Comparison of ENCODE assay signal across 9 mouse cellular contexts in the genomic region with DNA sequence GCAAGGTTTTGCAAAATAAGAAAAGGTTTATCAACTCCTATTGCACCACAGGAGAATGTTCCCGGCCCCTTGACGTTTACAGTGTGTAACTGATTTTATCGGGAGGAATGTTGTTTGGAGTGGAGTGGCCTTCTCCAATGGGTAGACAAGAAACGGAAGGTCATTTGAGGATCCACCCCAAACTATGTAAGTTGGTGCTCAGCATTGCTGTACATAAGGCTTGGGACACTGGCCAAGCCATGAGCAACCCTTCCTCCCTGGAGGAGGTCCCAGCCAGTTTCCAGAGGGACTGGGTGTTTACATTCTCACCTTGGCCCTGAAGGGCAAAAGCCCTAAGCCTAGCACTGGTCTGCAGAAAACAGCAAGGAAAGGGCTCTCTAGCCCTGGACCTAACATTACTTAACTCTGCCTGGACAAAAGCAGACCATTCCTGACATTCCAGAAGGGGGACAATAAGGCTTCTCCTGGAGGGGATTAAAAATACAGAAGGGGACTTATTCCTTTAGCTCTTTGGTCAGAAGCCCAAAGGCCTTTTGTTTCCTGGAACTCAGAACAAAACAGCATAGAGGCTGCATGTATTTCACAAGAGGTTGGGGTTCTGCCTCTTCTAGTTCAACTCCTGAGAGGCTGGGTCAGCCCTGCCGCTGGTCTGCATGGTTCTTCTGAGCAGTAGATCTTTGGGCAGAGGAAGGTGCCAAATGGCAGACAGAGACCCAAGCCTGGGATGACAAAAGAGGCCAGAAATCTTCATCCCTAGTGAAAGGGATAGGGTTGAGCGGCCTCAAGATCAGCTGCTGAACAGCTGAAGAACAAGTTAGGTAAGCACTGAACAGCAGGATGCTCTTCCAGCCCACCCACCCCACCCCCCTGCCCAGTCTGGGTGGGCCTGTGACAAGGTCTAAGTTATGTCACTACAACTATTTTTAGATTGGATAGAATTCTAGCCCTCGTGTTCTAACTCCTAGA. TPM values are rescaled to one million over a fixed set of nuclear protein-coding genes. Genes with fewer than 3 reads are reported as not detected.
A peak's percentile ranks its signal among the peaks of the same experiment; 100 is the strongest.
DNase-seq lines count a peak whose midpoint lies in the region; ATAC-seq and TF ChIP-seq lines count a peak whose summit lies in the region.
"Had no signal": no experiment of that assay in that cellular context is flagged by ENCODE, and none has a peak within 500 bp of the region (broad histone marks: within the 10 kb centered on the region; RNA-seq: fewer than 3 reads in every experiment).

No protein-coding gene starts in this region.

- peak overlapping the region; percentile 51; the same call in 1 of the 2 replicates for H3K27ac ChIP-seq in layer of hippocampus, adult 2 months
- no peak overlapping the region for H3K27ac ChIP-seq in limb, embryonic 10.5 days
- no peak overlapping the region for H3K27ac ChIP-seq in hindbrain, embryonic 14.5 days
- H3K27ac ChIP-seq in thymus, adult 2 months (ENCODE audit: control insufficient read depth, insufficient read depth, low read length), result no peak overlapping the region
- H3K27ac ChIP-seq: liver, embryonic 13.5 days had no signal

- no peaks in the 10 kb centered on the region for H3K27me3 ChIP-seq in limb, embryonic 10.5 days (ENCODE audit: low read depth, poor library complexity, severe bottlenecking)
- no peaks in the 10 kb centered on the region for H3K27me3 ChIP-seq in hindbrain, embryonic 14.5 days (ENCODE audit: control insufficient read depth, insufficient read depth, low read length)
- H3K27me3 ChIP-seq in thymus, adult 2 months (ENCODE audit: control insufficient read depth, insufficient read depth, low read length), result no peaks in the 10 kb centered on the region
- H3K27me3 ChIP-seq: liver, embryonic 13.5 days had no signal

- H3K4me1 ChIP-seq in limb, embryonic 10.5 days, result peaks cover 5% of the 10 kb centered on the region
- peaks cover 6% of the 10 kb centered on the region; the same call in 1 of the 2 replicates for H3K4me1 ChIP-seq in hindbrain, embryonic 14.5 days (replicated peaks; ENCODE audit: control insufficient read depth, insufficient read depth, low read length)
- H3K4me1 ChIP-seq in thymus, adult 2 months (replicated peaks; ENCODE audit: control insufficient read depth, insufficient read depth, low read length), result no peaks in the 10 kb centered on the region
- H3K4me1 ChIP-seq: liver, embryonic 13.5 days had no signal

- no peak overlapping the region for H3K4me3 ChIP-seq in layer of hippocampus, adult 2 months
- no peak overlapping the region for H3K4me3 ChIP-seq in limb, embryonic 10.5 days
- no peak overlapping the region for H3K4me3 ChIP-seq in hindbrain, embryonic 14.5 days (replicated peaks; ENCODE audit: low read length)
- H3K4me3 ChIP-seq in thymus, adult 2 months (ENCODE audit: control insufficient read depth, insufficient read depth, low read length), result no peak overlapping the region
- H3K4me3 ChIP-seq: liver, embryonic 13.5 days had no signal

- TF ChIP-seq POLR2A in thymus, adult 2 months (IDR thresholded peaks at IDR 0.05; ENCODE audit: control insufficient read depth, extremely low read depth, insufficient read depth, low read length, poor library complexity), result no peak

- no peak overlapping the region for H3K4me2 ChIP-seq in hindbrain, embryonic 14.5 days (replicated peaks)
- H3K4me2 ChIP-seq: liver, embryonic 13.5 days had no signal

- H3K9me3 ChIP-seq in limb, embryonic 10.5 days (replicated peaks), result no peaks in the 10 kb centered on the region
- H3K9me3 ChIP-seq in hindbrain, embryonic 14.5 days (ENCODE audit: control insufficient read depth, low read length), result no peaks in the 10 kb centered on the region
- H3K9me3 ChIP-seq: liver, embryonic 13.5 days had no signal

- H3K36me3 ChIP-seq in limb, embryonic 10.5 days, result no peaks in the 10 kb centered on the region
- no peaks in the 10 kb centered on the region for H3K36me3 ChIP-seq in hindbrain, embryonic 14.5 days (replicated peaks; ENCODE audit: control insufficient read depth, insufficient read depth)
- no peaks in the 10 kb centered on the region for H3K36me3 ChIP-seq in thymus, adult 2 months (ENCODE audit: control insufficient read depth, insufficient read depth, low read length)
- H3K36me3 ChIP-seq: liver, embryonic 13.5 days had no signal

- no peak for DNase-seq in layer of hippocampus, adult 2 months (ENCODE audit: low spot score in 2 of 2)
- no peak for DNase-seq in layer of hippocampus, adult 11-12 months (ENCODE audit: low spot score)
- DNase-seq in heart, adult 18-20 months, result peak; percentile 83 to 90
- peak; percentile 79 for DNase-seq in heart, postnatal 4 days
- peak; percentile 95 for DNase-seq in lung, postnatal 36 days
- DNase-seq in limb, embryonic 10.5 days (ENCODE audit: low spot score), result no peak
- no peak for DNase-seq in hindbrain, embryonic 14.5 days (ENCODE audit: low spot score)
- no peak for DNase-seq in thymus, adult 2 months
- DNase-seq: liver, embryonic 13.5 days had no signal

- no peak overlapping the region for H3K9ac ChIP-seq in hindbrain, embryonic 14.5 days
- H3K9ac ChIP-seq: liver, embryonic 13.5 days had no signal

- WGBS in limb, embryonic 10.5 days, result 81% methylated on average over 7 of the region's 7 CpGs
- 85% methylated on average over 7 of the region's 7 CpGs for WGBS in hindbrain, embryonic 14.5 days
- WGBS in thymus, adult 2 months, result 93% methylated on average over 7 of the region's 7 CpGs

- no peak for ATAC-seq in hindbrain, embryonic 14.5 days (ENCODE audit: low FRiP score)

- TF ChIP-seq CTCF in layer of hippocampus, adult 2 months (conservative IDR thresholded peaks at IDR 0.05), result no peak
- TF ChIP-seq CTCF in thymus, adult 2 months (IDR thresholded peaks at IDR 0.05; ENCODE audit: borderline replicate concordance, control insufficient read depth, extremely low read depth, insufficient read depth, low read length, poor library complexity), result no peak

RNA-seq across cellular contexts. Expression of a gene that starts 7.5 kb away (rescaled TPM):
- 10 to 100 TPM; 24.6 to 28.8 TPM for total RNA-seq in layer of hippocampus, adult 2 months (2021)
- total RNA-seq in heart, adult 18-20 months (2021), result 100 to 1,000 TPM; 104 to 113 TPM
- total RNA-seq in heart, postnatal 4 days (2021), result 100 to 1,000 TPM; 226 to 240 TPM
- polyA plus RNA-seq in limb, embryonic 10.5 days (2016; fragmentation: Nextera tagmentation; extraction: Ambion mirVana), result 11.1 and 11.6 TPM in 2 replicates
- polyA plus RNA-seq in hindbrain, embryonic 14.5 days (2014; fragmentation: Nextera tagmentation; extraction: Ambion mirVana), result 10.7 and 11.2 TPM in 2 replicates
- 39.1 and 43.7 TPM in 2 replicates for polyA plus RNA-seq in thymus, adult 2 months (2012; rRNA removed)

Comparison
In these comparisons a context has a peak if more than half of its experiments do, and no peak if none do; other contexts are left out.
1. DNase-seq: peak in heart, adult 18-20 months (2 of 2), heart, postnatal 4 days (single experiment) and lung, postnatal 36 days (single experiment); none in layer of hippocampus, adult 2 months (0 of 2), layer of hippocampus, adult 11-12 months (single experiment), limb, embryonic 10.5 days (single experiment), hindbrain, embryonic 14.5 days (single experiment) and thymus, adult 2 months (single experiment).